Comparison of ENCODE assay signal across 10 mouse cellular contexts in the genomic region with DNA sequence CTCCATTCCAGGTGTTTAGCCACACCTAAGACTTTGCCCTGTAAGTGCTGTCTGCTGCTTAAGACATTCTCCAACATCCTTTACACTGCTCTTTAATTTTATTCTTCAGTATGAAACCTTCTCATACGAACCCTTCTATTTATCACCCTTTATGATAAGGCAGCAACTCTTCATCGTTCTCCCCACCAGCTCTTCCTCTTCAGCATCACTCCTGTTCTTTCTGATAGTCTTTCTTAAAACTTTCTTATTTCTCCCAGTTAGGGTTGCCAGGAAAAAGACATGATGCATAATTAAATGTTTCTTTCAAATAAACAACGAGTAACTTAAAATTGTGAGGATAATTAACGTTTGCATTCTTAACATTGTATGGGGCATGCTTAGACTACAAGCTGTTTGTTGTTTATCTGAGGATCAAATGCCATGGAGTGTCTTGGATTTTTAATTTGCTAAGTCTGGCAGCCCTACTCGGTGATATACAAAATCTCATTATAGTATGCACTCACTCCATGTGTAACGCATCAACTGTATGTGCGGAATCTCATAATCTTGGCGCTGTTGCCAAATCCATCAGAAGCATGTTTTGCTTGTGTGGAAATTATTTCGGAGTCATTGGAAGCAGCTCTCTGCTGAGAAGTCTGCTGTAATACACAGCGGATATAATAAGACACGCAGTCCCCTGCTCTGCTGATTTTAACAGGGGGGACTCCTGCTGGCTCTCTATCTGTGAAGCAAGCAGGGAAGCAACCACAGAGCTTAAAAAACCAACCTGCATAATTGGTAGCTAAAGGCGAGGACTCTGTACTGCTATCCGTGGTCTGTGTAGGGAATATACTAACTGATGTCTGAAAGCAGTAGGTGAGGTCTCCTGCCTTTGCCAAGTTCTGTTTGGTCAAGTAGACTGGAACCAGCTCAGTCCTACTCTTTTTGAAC.
DNase-seq lines count a peak whose midpoint lies in the region; ATAC-seq lines count a peak whose summit lies in the region.
"Had no signal": no experiment of that assay in that cellular context is flagged by ENCODE, and none has a peak within 500 bp of the region (broad histone marks: within the 10 kb centered on the region; RNA-seq: fewer than 3 reads in every experiment).

No protein-coding gene starts in this region.

- H3K27me3 ChIP-seq in hindbrain, embryonic 15.5 days: no peaks in the 10 kb centered on the region
- H3K27me3 ChIP-seq in hindbrain, embryonic 11.5 days (ENCODE audit: control insufficient read depth, insufficient read depth, low read length): no peaks in the 10 kb centered on the region
- H3K27me3 ChIP-seq: liver, embryonic 13.5 days had no signal

- no peak overlapping the region for H3K4me2 ChIP-seq in hindbrain, embryonic 15.5 days
- H3K4me2 ChIP-seq in hindbrain, embryonic 11.5 days (replicated peaks; ENCODE audit: low read depth, low read length): no peak overlapping the region
- H3K4me2 ChIP-seq: liver, embryonic 13.5 days had no signal

- 60% methylated on average over 13 of the region's 13 CpGs for WGBS in hindbrain, embryonic 15.5 days
- WGBS in hindbrain, embryonic 11.5 days: 70% methylated on average over 13 of the region's 13 CpGs

- H3K4me3 ChIP-seq in hindbrain, embryonic 15.5 days: no peak overlapping the region
- H3K4me3 ChIP-seq in hindbrain, embryonic 11.5 days (ENCODE audit: low read depth, low read length): no peak overlapping the region
- H3K4me3 ChIP-seq: liver, embryonic 13.5 days had no signal

- peak; percentile 66; the same call in 1 of the 2 replicates for ATAC-seq in hindbrain, embryonic 15.5 days (ENCODE audit: low FRiP score, low read depth)
- no peak for ATAC-seq in hindbrain, embryonic 11.5 days (ENCODE audit: low FRiP score)

- H3K4me1 ChIP-seq in hindbrain, embryonic 15.5 days (replicated peaks): peaks cover 2% of the 10 kb centered on the region; the same call in 1 of the 2 replicates
- no peaks in the 10 kb centered on the region for H3K4me1 ChIP-seq in hindbrain, embryonic 11.5 days (replicated peaks; ENCODE audit: control insufficient read depth, insufficient read depth, low read length)
- H3K4me1 ChIP-seq: liver, embryonic 13.5 days had no signal

- H3K9me3 ChIP-seq in hindbrain, embryonic 15.5 days: no peaks in the 10 kb centered on the region
- H3K9me3 ChIP-seq in hindbrain, embryonic 11.5 days (ENCODE audit: control insufficient read depth, low read length): no peaks in the 10 kb centered on the region
- H3K9me3 ChIP-seq: liver, embryonic 13.5 days had no signal

- no peaks in the 10 kb centered on the region for H3K36me3 ChIP-seq in hindbrain, embryonic 15.5 days
- no peaks in the 10 kb centered on the region for H3K36me3 ChIP-seq in hindbrain, embryonic 11.5 days (ENCODE audit: control insufficient read depth, insufficient read depth, low read length)
- H3K36me3 ChIP-seq: liver, embryonic 13.5 days had no signal

- H3K27ac ChIP-seq in hindbrain, embryonic 15.5 days (replicated peaks): peak overlapping the region; percentile 45; the same call in 1 of the 2 replicates
- H3K27ac ChIP-seq in hindbrain, embryonic 11.5 days (ENCODE audit: low read depth, low read length): no peak overlapping the region
- H3K27ac ChIP-seq: liver, embryonic 13.5 days had no signal

- no peak overlapping the region for H3K9ac ChIP-seq in hindbrain, embryonic 15.5 days
- no peak overlapping the region for H3K9ac ChIP-seq in hindbrain, embryonic 11.5 days (ENCODE audit: low read depth, low read length)
- H3K9ac ChIP-seq: liver, embryonic 13.5 days had no signal

- DNase-seq in hindbrain, embryonic 11.5 days (ENCODE audit: low spot score): no peak
- DNase-seq in lung, postnatal 10 days: peak; percentile 2
- no peak for DNase-seq in lung, postnatal 25 days (ENCODE audit: low spot score)
- peak; percentile 73 for DNase-seq in cerebellum, adult 9-10 months
- DNase-seq in layer of hippocampus, postnatal 10 days (ENCODE audit: low spot score in 2 of 2): peak; percentile 14 to 21
- DNase-seq in heart, postnatal 25 days (ENCODE audit: low spot score): no peak
- DNase-seq in thymus, adult 18-20 months: no peak
- DNase-seq: adrenal gland, adult 8-10 months; liver, embryonic 13.5 days had no signal

- intact Hi-C loops in heart, postnatal 25 days (cut with DNase I): no loop called here

Comparison
In these comparisons a context has a peak if more than half of its experiments do, and no peak if none do; other contexts are left out.
1. DNase-seq: peak in lung, postnatal 10 days (single experiment), cerebellum, adult 9-10 months (single experiment) and layer of hippocampus, postnatal 10 days (2 of 2); none in hindbrain, embryonic 11.5 days (single experiment), lung, postnatal 25 days (single experiment), heart, postnatal 25 days (single experiment) and thymus, adult 18-20 months (0 of 2).